In genomic region chr4:116175711-116176542, GRCm38 (mm10) we compare ENCODE assay signal across 8 mouse cellular contexts. TPM values are rescaled to one million over a fixed set of nuclear protein-coding genes. Genes with fewer than 3 reads are reported as not detected.
A peak's percentile ranks its signal among the peaks of the same experiment; 100 is the strongest.
DNase-seq lines count a peak whose midpoint lies in the region; ATAC-seq lines count a peak whose summit lies in the region.

No protein-coding gene starts in this region.

- DNase-seq in layer of hippocampus, adult 9-11 months, result peak; percentile 49
- DNase-seq in layer of hippocampus, postnatal 36 days, result no peak
- peak; percentile 90 for DNase-seq in cerebellum, adult 11-12 months
- DNase-seq in frontal cortex, postnatal 36 days (ENCODE audit: low spot score in 2 of 2), result peak; percentile 57 to 64
- peak; percentile 19 for DNase-seq in retina, postnatal 7 days (ENCODE audit: low read depth, low spot score)
- DNase-seq in gastrocnemius, adult 8-10 months (ENCODE audit: low spot score in 2 of 2), result no peak

- no peak overlapping the region for H3K9ac ChIP-seq in limb, embryonic 15.5 days

- H3K36me3 ChIP-seq in limb, embryonic 15.5 days, result no peaks in the 10 kb centered on the region

- H3K4me2 ChIP-seq in limb, embryonic 15.5 days, result peak overlapping the region; percentile 41

- H3K27me3 ChIP-seq in limb, embryonic 15.5 days, result no peaks in the 10 kb centered on the region

- no peak; the same call in 1 of the 2 replicates for ATAC-seq in limb, embryonic 15.5 days (ENCODE audit: insufficient number of reproducible peaks, low FRiP score, low TSS enrichment, low read depth)
- no peak for ATAC-seq in inflammation-experienced regulatory T-cells, adult 6 months

- no peak overlapping the region for H3K27ac ChIP-seq in limb, embryonic 15.5 days

- no peak overlapping the region for H3K4me3 ChIP-seq in limb, embryonic 15.5 days

- 57% methylated on average over 7 of the region's 7 CpGs for WGBS in limb, embryonic 15.5 days

- peaks cover 31% of the 10 kb centered on the region for H3K4me1 ChIP-seq in limb, embryonic 15.5 days

- H3K9me3 ChIP-seq in limb, embryonic 15.5 days, result no peaks in the 10 kb centered on the region

RNA-seq across cellular contexts. Expression of gene Gm49337, which starts 2.7 kb away (rescaled TPM):
- 1 to 10 TPM in 1 of 2 experiments, not detected in 1; 1.2 TPM for total RNA-seq in layer of hippocampus, postnatal 36 days (2021)
- polyA plus RNA-seq in limb, embryonic 15.5 days (2015; fragmentation: Nextera tagmentation; extraction: Ambion mirVana), result not detected in 2 replicates
- polyA plus RNA-seq in inflammation-experienced regulatory T-cells, adult 6 months (2017; shearing (Covaris generic)), result not detected
- total RNA-seq in gastrocnemius, adult 8-10 months (2022), result 1 to 10 TPM in 1 of 4 experiments, under 1 TPM in 1, not detected in 2; 0.32 to 1.4 TPM

RNA-seq across cellular contexts. Expression of gene 1700042G07Rik, which starts 2.8 kb away (rescaled TPM):
- not detected for total RNA-seq in layer of hippocampus, postnatal 36 days (2021)
- polyA plus RNA-seq in limb, embryonic 15.5 days (2015; fragmentation: Nextera tagmentation; extraction: Ambion mirVana), result not detected in 2 replicates
- polyA plus RNA-seq in inflammation-experienced regulatory T-cells, adult 6 months (2017; shearing (Covaris generic)), result not detected
- total RNA-seq in gastrocnemius, adult 8-10 months (2022), result not detected

RNA-seq across cellular contexts. Expression of gene Tspan1, which starts 8.5 kb away (rescaled TPM):
- not detected for total RNA-seq in layer of hippocampus, postnatal 36 days (2021)
- 0.12 TPM in 1 of 2 replicates, not detected in the other for polyA plus RNA-seq in limb, embryonic 15.5 days (2015; fragmentation: Nextera tagmentation; extraction: Ambion mirVana)
- not detected for polyA plus RNA-seq in inflammation-experienced regulatory T-cells, adult 6 months (2017; shearing (Covaris generic))
- total RNA-seq in gastrocnemius, adult 8-10 months (2022), result not detected

RNA-seq across cellular contexts. Expression of gene Lurap1, which starts 24.8 kb away (rescaled TPM):
- total RNA-seq in layer of hippocampus, postnatal 36 days (2021), result 10 to 100 TPM; 21.8 to 23.8 TPM
- polyA plus RNA-seq in limb, embryonic 15.5 days (2015; fragmentation: Nextera tagmentation; extraction: Ambion mirVana), result 2.5 and 2.8 TPM in 2 replicates
- polyA plus RNA-seq in inflammation-experienced regulatory T-cells, adult 6 months (2017; shearing (Covaris generic)), result under 1 TPM; 0.43 to 0.75 (median 0.63) TPM
- total RNA-seq in gastrocnemius, adult 8-10 months (2022), result 1 to 10 TPM; 4.4 to 7.7 (median 6.9) TPM

RNA-seq across cellular contexts. Expression of gene Pik3r3, which starts 45.5 kb away (rescaled TPM):
- 10 to 100 TPM; 36.5 to 37.6 TPM for total RNA-seq in layer of hippocampus, postnatal 36 days (2021)
- polyA plus RNA-seq in limb, embryonic 15.5 days (2015; fragmentation: Nextera tagmentation; extraction: Ambion mirVana), result 10.2 and 11.8 TPM in 2 replicates
- polyA plus RNA-seq in inflammation-experienced regulatory T-cells, adult 6 months (2017; shearing (Covaris generic)), result 1 to 10 TPM; 1.2 to 3.4 (median 2.3) TPM
- total RNA-seq in gastrocnemius, adult 8-10 months (2022), result 1 to 10 TPM; 3.7 to 8.2 (median 5.5) TPM

Comparison
In these comparisons a context has a peak if more than half of its experiments do, and no peak if none do; other contexts are left out.
1. DNase-seq: peak in layer of hippocampus, adult 9-11 months (single experiment), cerebellum, adult 11-12 months (single experiment), frontal cortex, postnatal 36 days (2 of 2) and retina, postnatal 7 days (single experiment); none in layer of hippocampus, postnatal 36 days (0 of 2) and gastrocnemius, adult 8-10 months (0 of 2).